Mouse (Mus musculus) ovary, adult 10 weeks (tissue): ENCODE results near the gene Aldoc. TPM values are rescaled to one million over a fixed set of nuclear protein-coding genes. Genes with fewer than 3 reads are reported as not detected.

Experiments used
- polyA plus RNA-seq: library from polyadenylated mRNA; stranded (reverse); fragments of 350-450 nt; fragmentation: Illumina TruSeq; extraction: RNeasy Lipid Tissue Mini Kit (QIAGEN cat#74804); gene quantifications from one replicate; pipeline ENCODE4 v1.2.3, GENCODE M21; 2014

The Aldoc gene
- 16.9 TPM for polyA plus RNA-seq

GRCm38 (mm10) chr11:78322860-78323259, at the start of gene Aldoc:
Gene Aldoc, plus strand, starts transcription at chr11:78322968.

GRCm38 (mm10) chr11:78290654-78291053, 32.1 kb upstream of the Aldoc start, which contains the start of gene BC030499:
Gene BC030499, plus strand, starts transcription at chr11:78290841.

GRCm38 (mm10) chr11:78301357-78302084, 21.2 kb upstream of the Aldoc start, which contains the start of gene Spag5:
Gene Spag5, plus strand, starts transcription at chr11:78301529.

GRCm38 (mm10) chr11:78327634-78328511, 5.1 kb downstream of the Aldoc start, which contains the start of gene Pigs:
Gene Pigs, plus strand, starts transcription at chr11:78328415.

GRCm38 (mm10) chr11:78343381-78344327, 20.9 kb downstream of the Aldoc start, which contains the start of gene Unc119:
Gene Unc119, plus strand, starts transcription at chr11:78343482.

Other genes starting within 250 kb of the Aldoc start
- 5.4 TPM for gene Eral1, start 242.6 kb upstream of the Aldoc start, polyA plus RNA-seq
- 16.9 TPM for gene Fam222b, start 228.3 kb upstream of the Aldoc start, polyA plus RNA-seq
- gene Traf4, start 157.4 kb upstream of the Aldoc start, polyA plus RNA-seq = 1.7 TPM
- gene Nek8, start 146.3 kb upstream of the Aldoc start, polyA plus RNA-seq = 3.7 TPM
- gene Tlcd1, start 146.3 kb upstream of the Aldoc start, polyA plus RNA-seq = 17.7 TPM
- gene Rpl23a, start 139.4 kb upstream of the Aldoc start, polyA plus RNA-seq = 1,489 TPM
- 11.2 TPM for gene Rab34, start 134.5 kb upstream of the Aldoc start, polyA plus RNA-seq
- 5.0 TPM for gene Proca1, start 129.6 kb upstream of the Aldoc start, polyA plus RNA-seq
- 20.8 TPM for gene Sdf2, start 77.2 kb upstream of the Aldoc start, polyA plus RNA-seq
- gene Supt6, start 77.0 kb upstream of the Aldoc start, polyA plus RNA-seq = 25.1 TPM
- 44.9 TPM for gene 2610507B11Rik, start 61.2 kb upstream of the Aldoc start, polyA plus RNA-seq
- gene BC030499, start 32.1 kb upstream of the Aldoc start, polyA plus RNA-seq = 0.20 TPM
- 5.2 TPM for gene Spag5, start 21.4 kb upstream of the Aldoc start, polyA plus RNA-seq
- 3.0 TPM for gene Pigs, start 5.4 kb downstream of the Aldoc start, polyA plus RNA-seq
- 6.0 TPM for gene Unc119, start 20.5 kb downstream of the Aldoc start, polyA plus RNA-seq
- not detected for gene Foxn1, start 63.6 kb downstream of the Aldoc start, polyA plus RNA-seq
- gene Slc13a2, start 99.2 kb downstream of the Aldoc start, polyA plus RNA-seq = 0.17 TPM
- gene Slc46a1, start 142.7 kb downstream of the Aldoc start, polyA plus RNA-seq = 0.74 TPM
- not detected for gene Sarm1, start 174.8 kb downstream of the Aldoc start, polyA plus RNA-seq
- not detected for gene Vtn, start 176.1 kb downstream of the Aldoc start, polyA plus RNA-seq
- 0.97 TPM for gene Sebox, start 180.5 kb downstream of the Aldoc start, polyA plus RNA-seq
- gene Tmem199, start 189.2 kb downstream of the Aldoc start, polyA plus RNA-seq = 20.3 TPM
- gene Poldip2, start 189.2 kb downstream of the Aldoc start, polyA plus RNA-seq = 8.2 TPM
- 30.6 TPM for gene Tnfaip1, start 213.4 kb downstream of the Aldoc start, polyA plus RNA-seq
- gene Ift20, start 213.4 kb downstream of the Aldoc start, polyA plus RNA-seq = 34.1 TPM
- gene Tmem97, start 227.8 kb downstream of the Aldoc start, polyA plus RNA-seq = 27.6 TPM